Mouse (Mus musculus): Measurements from ENCODE around the gene Nr2e1. TPM values are rescaled to one million over a fixed set of nuclear protein-coding genes. Genes with fewer than 3 reads are reported as not detected.

Nr2e1 gene
- total and polyA plus RNA-seq, 3 experiments: not detected

DNA sequence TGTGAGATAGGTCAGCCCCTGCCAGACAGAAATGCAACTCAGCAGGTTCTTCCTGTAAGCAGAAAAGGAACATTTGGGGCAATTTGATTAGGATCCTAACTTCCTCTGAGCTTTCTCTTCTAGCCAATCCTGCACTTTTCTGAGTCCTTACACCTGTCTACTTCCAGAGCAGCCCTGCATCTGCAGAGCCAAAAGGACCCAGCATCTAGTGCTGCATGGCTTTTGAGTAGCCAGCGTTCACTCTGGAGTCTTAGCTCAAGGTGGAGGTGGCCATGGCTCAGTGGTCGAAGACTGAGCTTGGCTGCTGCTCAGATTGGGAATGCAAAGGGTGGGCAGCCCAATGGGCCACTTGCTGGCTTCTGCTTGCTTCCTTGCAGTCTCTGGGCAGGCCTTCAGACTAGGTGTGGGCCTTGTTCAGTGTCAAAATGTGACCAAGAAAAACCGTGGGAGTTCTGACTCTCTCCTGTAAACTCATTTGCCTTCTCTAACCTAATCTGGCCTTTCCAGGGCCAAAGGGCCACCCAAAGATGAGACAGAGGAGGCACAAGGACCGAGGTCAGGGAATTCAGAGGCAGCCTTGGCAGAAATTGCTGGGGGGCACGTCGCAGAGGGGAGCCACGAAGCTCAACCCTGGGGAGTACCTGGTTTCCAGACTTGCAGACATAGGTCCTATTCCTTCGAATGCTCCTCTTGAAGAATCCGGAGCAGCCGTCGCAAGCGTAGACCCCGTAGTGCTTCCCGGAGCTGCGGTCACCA is 5.7 kb downstream of the Nr2e1 start:
- DNase-seq (ENCODE audit: low read depth, low spot score): no peak
- Histone ChIP-seq H3K27me3 (ENCODE audit: control insufficient read depth in 1 of 2, insufficient read depth in 2 of 2, low read length in 2 of 2) (no peaks in the 10 kb centered on the region; a peak in 1 of 4 replicates), H3K9me3 (replicated peaks; ENCODE audit: insufficient read depth, low read length) (no peaks in the 10 kb centered on the region), H3K36me3 (ENCODE audit: control insufficient read depth in 1 of 2, insufficient read depth in 2 of 2, low read length in 2 of 2) (no peaks in the 10 kb centered on the region), H3K4me3 (ENCODE audit: control insufficient read depth in 1 of 2, insufficient read depth in 1 of 2, low read depth in 2 of 2, low read length in 2 of 2) (no peak overlapping the region), H3K27ac (ENCODE audit: control insufficient read depth, low read depth, low read length) (no peak overlapping the region), H3K9ac (ENCODE audit: control insufficient read depth, low read depth, low read length, poor library complexity, severe bottlenecking) (no peak overlapping the region), H3K79me2 (ENCODE audit: control insufficient read depth, insufficient read depth, low read length, poor library complexity) (no peaks in the 10 kb centered on the region), H3K4me1 (ENCODE audit: control insufficient read depth in 1 of 2, insufficient read depth in 2 of 2, low read length in 2 of 2) (no peaks in the 10 kb centered on the region)
- no peak for TF ChIP-seq ZKSCAN1 (IDR thresholded peaks at IDR 0.05; ENCODE audit: low read depth, low read length)
- no peak for TF ChIP-seq MXI1 (IDR thresholded peaks at IDR 0.05; ENCODE audit: low read depth, low read length)
- no peak for TF ChIP-seq KAT2A (conservative IDR thresholded peaks at IDR 0.05; ENCODE audit: low read depth, low read length)

DNA sequence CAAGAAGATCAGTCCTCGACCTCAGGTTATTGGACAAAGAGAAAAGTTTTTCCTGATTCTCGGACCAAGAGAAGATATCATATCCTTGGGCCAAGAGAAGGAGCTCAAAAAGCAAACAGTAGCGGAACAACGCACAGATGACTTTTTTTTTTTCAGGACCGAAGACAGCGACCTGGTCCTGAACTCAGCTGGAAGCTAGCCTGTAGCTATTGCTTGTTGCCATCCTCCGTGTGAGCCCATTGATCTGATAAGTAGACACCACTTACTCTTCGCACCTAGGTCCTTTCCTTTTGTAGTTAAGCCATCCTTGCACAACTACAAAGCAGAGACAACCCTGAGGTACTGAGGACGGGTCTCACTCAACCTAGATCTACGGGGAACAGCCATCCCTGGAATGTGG is 8.8 kb downstream of the Nr2e1 start:
- Histone ChIP-seq H3K9me3 (replicated peaks; ENCODE audit: insufficient read depth, low read length) (no peaks in the 10 kb centered on the region), H3K27ac (ENCODE audit: control insufficient read depth, low read depth, low read length) (no peak overlapping the region), H3K79me2 (ENCODE audit: control insufficient read depth, insufficient read depth, low read length, poor library complexity) (no peaks in the 10 kb centered on the region), H3K9ac (ENCODE audit: control insufficient read depth, low read depth, low read length, poor library complexity, severe bottlenecking) (no peak overlapping the region), H3K36me3 (ENCODE audit: control insufficient read depth in 1 of 2, insufficient read depth in 2 of 2, low read length in 2 of 2) (no peaks in the 10 kb centered on the region), H3K4me3 (ENCODE audit: control insufficient read depth in 1 of 2, insufficient read depth in 1 of 2, low read depth in 2 of 2, low read length in 2 of 2) (no peak overlapping the region), H3K4me1 (ENCODE audit: control insufficient read depth in 1 of 2, insufficient read depth in 2 of 2, low read length in 2 of 2) (no peaks in the 10 kb centered on the region), H3K27me3 (ENCODE audit: control insufficient read depth in 1 of 2, insufficient read depth in 2 of 2, low read length in 2 of 2) (peaks cover 0 to 2% of the 10 kb centered on the region in 2 experiments; a peak in 1 of 4 replicates)
- no peak for TF ChIP-seq JUND (IDR thresholded peaks at IDR 0.05; ENCODE audit: low read depth, low read length)
- peak; percentile 12 for DNase-seq (ENCODE audit: low read depth, low spot score)

DNA sequence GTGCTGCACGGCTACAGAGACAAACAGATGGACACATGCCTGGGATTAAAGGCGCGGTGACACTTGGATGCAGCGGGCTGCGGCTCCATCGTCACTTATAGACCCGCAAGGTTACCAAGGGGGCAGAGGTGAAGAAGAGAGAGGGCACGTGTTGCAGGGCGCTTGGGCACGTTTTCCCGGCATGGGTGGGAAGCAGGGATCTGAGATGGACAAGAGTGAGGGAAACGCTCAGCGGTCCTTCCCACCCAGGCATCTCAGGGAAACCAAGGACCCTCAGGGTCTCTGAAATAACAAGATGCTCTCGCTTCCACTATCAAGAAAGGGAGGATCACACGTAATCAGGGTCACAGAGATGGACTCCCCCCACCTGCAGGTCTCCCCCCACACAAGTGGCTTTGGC is 10.5 kb downstream of the Nr2e1 start:
- no peak overlapping the region for H3K27ac ChIP-seq (ENCODE audit: control insufficient read depth, low read depth, low read length)
- H3K36me3 ChIP-seq (ENCODE audit: control insufficient read depth in 1 of 2, insufficient read depth in 2 of 2, low read length in 2 of 2): no peaks in the 10 kb centered on the region
- TF ChIP-seq UBTF (IDR thresholded peaks at IDR 0.05; ENCODE audit: borderline replicate concordance, insufficient read depth, low read depth, low read length): no peak
- TF ChIP-seq BHLHE40 (IDR thresholded peaks at IDR 0.05; ENCODE audit: borderline replicate concordance, low read depth, low read length): no peak
- no peak for TF ChIP-seq POLR2AphosphoS5 (IDR thresholded peaks at IDR 0.05; ENCODE audit: borderline replicate concordance, low read depth, low read length)
- no peak for TF ChIP-seq SIN3A (IDR thresholded peaks at IDR 0.05; ENCODE audit: low read length)
- TF ChIP-seq NRF1 (IDR thresholded peaks at IDR 0.05; ENCODE audit: insufficient read depth, low read depth, low read length, poor library complexity, severe bottlenecking): no peak
- no peak for TF ChIP-seq RCOR1 (IDR thresholded peaks at IDR 0.05; ENCODE audit: low read depth, low read length)
- TF ChIP-seq MYC (IDR thresholded peaks at IDR 0.05; ENCODE audit: low read depth, low read length): no peak
- TF ChIP-seq HCFC1 (IDR thresholded peaks at IDR 0.05; ENCODE audit: low read depth, low read length): no peak
- TF ChIP-seq MXI1 (IDR thresholded peaks at IDR 0.05; ENCODE audit: low read depth, low read length): no peak
- no peak for TF ChIP-seq GATA1 (IDR thresholded peaks at IDR 0.05; ENCODE audit: low read depth, low read length)
- TF ChIP-seq MAX (IDR thresholded peaks at IDR 0.05; ENCODE audit: low read length): no peak
- no peak for TF ChIP-seq ZNF384 (IDR thresholded peaks at IDR 0.05; ENCODE audit: low read depth, low read length)
- no peak for TF ChIP-seq KAT2A (conservative IDR thresholded peaks at IDR 0.05; ENCODE audit: low read depth, low read length)
- TF ChIP-seq MAFK (IDR thresholded peaks at IDR 0.05; ENCODE audit: borderline replicate concordance, low read depth, low read length): no peak
- no peak overlapping the region for H3K4me3 ChIP-seq (ENCODE audit: control insufficient read depth in 1 of 2, insufficient read depth in 1 of 2, low read depth in 2 of 2, low read length in 2 of 2)
- H3K79me2 ChIP-seq (ENCODE audit: control insufficient read depth, insufficient read depth, low read length, poor library complexity): no peaks in the 10 kb centered on the region
- H3K9ac ChIP-seq (ENCODE audit: control insufficient read depth, low read depth, low read length, poor library complexity, severe bottlenecking): no peak overlapping the region
- peaks cover 3 to 5% of the 10 kb centered on the region in 2 experiments for H3K27me3 ChIP-seq (ENCODE audit: control insufficient read depth in 1 of 2, insufficient read depth in 2 of 2, low read length in 2 of 2)
- H3K9me3 ChIP-seq (replicated peaks; ENCODE audit: insufficient read depth, low read length): no peaks in the 10 kb centered on the region
- DNase-seq (ENCODE audit: low read depth, low spot score): no peak
- H3K4me1 ChIP-seq (ENCODE audit: control insufficient read depth in 1 of 2, insufficient read depth in 2 of 2, low read length in 2 of 2): no peaks in the 10 kb centered on the region
